Mouse (Mus musculus): ENCODE data around the gene Alad. TPM values are rescaled to one million over a fixed set of nuclear protein-coding genes. Genes with fewer than 3 reads are reported as not detected.
A peak's percentile ranks its signal among the peaks of the same experiment; 100 is the strongest.
"Not testable (repeated sequence)": the region's sequence is repeated elsewhere in the genome, so short reads cannot be mapped to it uniquely, and the experiment has no call there.

The Alad gene
- polyA plus RNA-seq, 1 experiment from 2014 or later = 633 TPM

DNA sequence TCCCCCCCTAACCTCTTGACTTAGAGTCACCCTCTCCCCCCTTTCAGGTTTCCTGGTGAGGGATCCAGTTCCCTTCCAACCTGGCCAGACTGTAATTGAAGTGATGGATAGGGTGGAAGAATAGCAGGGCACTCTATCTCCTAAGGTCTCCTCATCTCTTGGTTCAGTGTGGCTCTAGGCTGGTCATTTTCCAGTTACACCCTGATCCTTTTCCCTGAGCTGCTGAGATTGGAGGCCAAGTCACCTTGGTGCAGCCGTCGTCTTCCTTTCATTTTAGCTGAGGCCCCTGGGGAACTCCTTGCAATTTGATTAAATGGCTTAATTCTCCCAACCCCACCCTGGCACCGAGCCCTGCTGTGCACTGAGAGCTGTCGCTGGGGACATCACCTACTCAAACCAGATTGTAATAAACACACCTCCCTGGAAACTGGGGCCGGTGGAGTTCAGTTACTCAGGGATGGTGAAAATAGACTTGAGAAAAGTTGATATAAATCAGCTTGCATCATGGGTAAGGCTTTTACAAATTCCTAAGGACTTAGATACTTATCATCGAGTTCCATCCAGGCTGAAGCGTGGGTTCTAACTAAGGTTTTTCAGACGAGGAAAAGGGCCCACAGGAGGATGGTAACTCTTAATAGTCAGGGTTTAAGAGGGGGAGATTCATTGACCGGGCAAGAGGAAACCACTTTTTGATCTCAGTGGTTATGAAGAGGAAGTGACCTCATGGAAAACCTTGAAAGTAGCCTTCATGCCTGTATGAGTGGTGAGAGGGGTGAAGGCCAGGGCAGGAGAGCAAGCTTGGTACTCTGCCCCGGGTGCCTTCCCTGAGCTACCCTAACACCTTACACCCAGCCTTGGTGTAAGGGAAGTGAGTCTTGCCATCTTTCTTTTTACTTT is 38.8 kb downstream of the Alad start:
- Histone ChIP-seq H3K9me3 (replicated peaks) (no peaks in the 10 kb centered on the region), H3K9ac (no peak overlapping the region), H3K36me3 (no peaks in the 10 kb centered on the region), H3K27me3 (replicated peaks) (peaks cover 48% of the 10 kb centered on the region), H3K4me1 (peaks cover 31% of the 10 kb centered on the region), H3K4me3 (no peak overlapping the region), H3K4me2 (no peak overlapping the region; the same call in 1 of the 2 replicates), H3K27ac (no peak overlapping the region)
- WGBS (ENCODE audit: insufficient replicate concordance) = 31% methylated on average over 10 of the region's 10 CpGs
- ATAC-seq = 0 out of 2 replicates have a peak, but pooled peaks have one; percentile 7

DNA sequence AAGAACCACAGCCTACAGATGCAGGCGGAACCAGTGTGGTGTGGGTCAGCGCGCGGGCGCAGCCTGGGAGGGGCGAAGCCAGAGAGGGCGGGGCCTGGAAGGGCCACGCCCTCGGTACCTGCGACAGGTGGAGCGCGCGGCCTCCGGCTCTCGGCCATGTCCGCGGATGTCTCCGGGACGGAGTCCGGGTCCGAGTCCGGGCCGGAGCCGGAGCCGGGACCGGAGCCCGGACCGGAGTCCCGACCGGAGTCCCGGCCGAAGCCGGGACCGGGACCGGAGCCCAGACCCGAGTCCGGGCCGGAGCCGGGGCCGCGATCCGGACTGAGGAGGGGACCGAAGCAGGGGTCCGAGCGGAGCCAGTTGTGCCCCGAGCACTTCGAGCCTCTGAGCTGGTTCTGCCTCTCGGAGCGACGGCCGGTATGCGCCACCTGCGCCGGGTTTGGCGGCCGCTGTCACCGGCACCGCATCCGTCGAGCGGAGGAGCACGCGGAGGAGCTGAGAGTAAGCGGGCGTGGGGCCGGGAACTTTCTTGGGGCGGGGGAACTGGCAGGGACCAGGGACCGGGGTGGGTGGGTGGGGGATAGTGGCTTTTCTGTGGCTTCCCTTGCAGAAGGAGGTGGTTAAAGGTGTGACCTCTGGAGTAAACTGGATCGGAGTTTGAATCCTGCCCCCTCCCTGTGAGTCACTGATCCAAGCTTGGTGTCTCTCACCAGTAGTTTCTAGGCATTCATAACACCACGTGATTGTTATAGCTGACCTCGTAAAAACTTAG is 39.6 kb downstream of the Alad start, which contains the start of gene Bspry:
TSS of gene Bspry (plus strand) at position 117 of the 772 bp plus-strand sequence.
- whole genome bisulfite sequencing (ENCODE audit: insufficient replicate concordance) = 2% methylated on average over 71 of the region's 71 CpGs
- ATAC-seq = peak; percentile 70
- H3K27me3 ChIP-seq (replicated peaks) = peaks cover 48% of the 10 kb centered on the region
- H3K9me3 ChIP-seq (replicated peaks) = no peaks in the 10 kb centered on the region
- peaks cover 23% of the 10 kb centered on the region for H3K4me1 ChIP-seq
- H3K4me2 ChIP-seq = peak within 1 kb of the TSS; percentile 86
- H3K27ac ChIP-seq = no peak within 1 kb of the TSS
- peak within 1 kb of the TSS; percentile 43; the same call in 1 of the 2 replicates for H3K9ac ChIP-seq
- no peaks in the 10 kb centered on the region for H3K36me3 ChIP-seq
- H3K4me3 ChIP-seq = peak within 1 kb of the TSS; percentile 55

DNA sequence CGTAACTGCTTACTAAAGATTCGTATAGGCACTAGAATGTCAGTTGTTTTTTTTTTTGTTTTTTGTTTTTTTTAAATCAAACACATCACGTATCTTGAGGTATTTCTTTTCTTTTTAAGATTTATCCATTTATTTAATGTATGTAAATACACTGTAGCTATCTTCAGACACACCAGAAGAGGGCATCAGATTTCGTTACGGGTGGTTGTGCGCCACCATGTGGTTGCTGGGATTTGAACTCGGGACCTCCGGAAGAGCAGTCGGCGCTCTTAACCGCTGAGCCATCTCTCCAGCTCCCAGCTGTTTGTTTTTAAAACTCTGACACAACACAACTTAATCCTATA is 40.2 kb downstream of the Alad start:
- 12% methylated on average over 11 of the region's 11 CpGs for WGBS (ENCODE audit: insufficient replicate concordance)
- 0 out of 2 replicates have a peak, but pooled peaks have one; percentile 8 for ATAC-seq

DNA sequence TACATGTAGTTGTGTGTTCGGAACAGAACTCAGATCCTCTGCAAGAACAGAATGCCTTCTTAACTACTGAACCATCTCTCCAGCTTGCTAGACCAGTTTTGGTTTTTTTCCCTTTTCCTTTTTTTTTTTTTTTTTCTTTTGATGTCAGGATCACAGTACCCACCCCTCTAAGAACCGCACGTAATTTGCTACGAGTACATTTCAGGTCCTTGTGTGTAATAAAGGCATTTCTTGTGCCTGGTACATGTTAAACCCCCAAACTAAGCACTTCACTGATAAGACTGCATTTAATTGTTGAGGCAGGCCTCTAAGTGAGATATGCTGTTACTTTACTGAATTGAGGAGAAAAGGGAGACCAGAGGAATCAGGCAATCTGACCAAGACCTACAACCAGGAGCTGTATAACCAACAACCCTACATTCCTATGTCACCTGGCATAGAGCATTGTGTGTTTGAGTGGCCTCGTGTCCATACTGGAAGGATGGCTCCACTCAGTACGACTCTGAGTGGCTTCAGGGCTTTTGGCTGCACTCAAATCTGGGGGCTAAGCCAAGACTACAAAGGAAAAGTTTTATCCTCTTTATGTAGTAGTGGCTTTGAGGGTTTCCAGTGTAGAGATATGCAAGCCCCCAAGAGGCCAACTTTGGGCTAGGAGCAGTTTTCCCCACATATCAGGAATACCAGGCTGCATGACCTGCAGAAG is 42.0 kb downstream of the Alad start:
- Histone ChIP-seq H3K36me3 (no peaks in the 10 kb centered on the region), H3K4me1 (peaks cover 23% of the 10 kb centered on the region), H3K9ac (no peak overlapping the region), H3K4me3 (no peak overlapping the region), H3K27me3 (replicated peaks) (peaks cover 48% of the 10 kb centered on the region), H3K27ac (no peak overlapping the region), H3K4me2 (no peak overlapping the region), H3K9me3 (replicated peaks) (no peaks in the 10 kb centered on the region)
- WGBS (ENCODE audit: insufficient replicate concordance) = 67% methylated on average over 6 of the region's 6 CpGs
- no peak for ATAC-seq

More for the DNA sequence above, 40.2 kb downstream of the Alad start:
- 0 out of 2 replicates have a peak overlapping the region, but pooled peaks have one; percentile 43 for H3K9ac ChIP-seq
- peak overlapping the region; percentile 55 for H3K4me3 ChIP-seq
- H3K9me3 ChIP-seq (replicated peaks); H3K27ac ChIP-seq; H3K36me3 ChIP-seq: not testable (repeated sequence)
- peaks cover 17% of the 10 kb centered on the region for H3K4me1 ChIP-seq
- H3K4me2 ChIP-seq = peak overlapping the region; percentile 86
- peaks cover 48% of the 10 kb centered on the region for H3K27me3 ChIP-seq (replicated peaks)

DNA sequence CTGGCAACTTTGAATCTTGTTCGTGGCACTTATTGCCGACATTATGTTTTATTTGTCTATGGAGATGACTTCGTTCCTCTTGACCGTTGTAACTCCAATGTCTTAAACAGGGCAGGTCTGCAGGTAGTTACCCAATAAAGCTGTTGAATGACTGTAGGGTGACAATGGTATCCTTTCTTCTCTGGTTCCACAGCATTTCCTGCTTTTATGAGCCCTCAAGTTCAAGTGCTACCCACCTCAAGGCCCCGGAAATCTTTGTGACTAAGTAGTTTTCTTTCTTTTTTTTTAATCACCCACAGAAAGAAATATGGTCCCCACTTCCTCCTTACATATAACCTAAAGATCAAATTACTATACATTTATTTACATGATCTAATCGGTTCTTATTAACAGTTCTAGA is 43.9 kb downstream of the Alad start:
- H3K27me3 ChIP-seq (replicated peaks) = peaks cover 29% of the 10 kb centered on the region
- ATAC-seq = no peak
- 72% methylated on average over 6 of the region's 6 CpGs for WGBS (ENCODE audit: insufficient replicate concordance)
- H3K36me3 ChIP-seq = no peaks in the 10 kb centered on the region
- H3K9ac ChIP-seq = no peak overlapping the region
- no peak overlapping the region for H3K4me2 ChIP-seq
- H3K9me3 ChIP-seq (replicated peaks) = no peaks in the 10 kb centered on the region
- H3K27ac ChIP-seq = no peak overlapping the region
- peaks cover 23% of the 10 kb centered on the region for H3K4me1 ChIP-seq
- no peak overlapping the region for H3K4me3 ChIP-seq

DNA sequence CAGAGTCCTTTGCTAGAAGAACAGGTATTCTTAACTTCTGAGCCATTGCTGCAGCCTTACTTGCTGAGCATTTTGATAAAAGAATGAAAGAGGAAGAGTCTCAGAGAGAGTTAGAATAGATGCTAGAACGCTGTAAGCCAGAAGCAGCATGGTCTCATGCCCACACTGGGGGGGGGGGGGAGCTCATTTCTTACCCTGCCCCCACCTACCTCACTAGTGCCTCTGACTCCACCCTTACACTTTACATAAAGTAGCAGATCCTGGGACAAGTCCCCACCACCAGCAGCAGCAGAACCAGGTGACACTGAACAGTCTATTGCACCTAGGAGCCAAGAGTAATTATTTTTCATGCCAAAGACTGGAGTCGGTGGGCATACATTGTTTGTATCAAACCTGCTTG is 44.6 kb downstream of the Alad start:
- Histone ChIP-seq H3K9ac (no peak overlapping the region), H3K9me3 (replicated peaks) (no peaks in the 10 kb centered on the region), H3K36me3 (no peaks in the 10 kb centered on the region), H3K4me1 (peaks cover 26% of the 10 kb centered on the region), H3K4me2 (no peak overlapping the region), H3K4me3 (no peak overlapping the region), H3K27ac (no peak overlapping the region), H3K27me3 (replicated peaks) (peaks cover 22% of the 10 kb centered on the region)
- WGBS (ENCODE audit: insufficient replicate concordance) = 76% methylated on average over 2 of the region's 2 CpGs
- ATAC-seq = no peak

DNA sequence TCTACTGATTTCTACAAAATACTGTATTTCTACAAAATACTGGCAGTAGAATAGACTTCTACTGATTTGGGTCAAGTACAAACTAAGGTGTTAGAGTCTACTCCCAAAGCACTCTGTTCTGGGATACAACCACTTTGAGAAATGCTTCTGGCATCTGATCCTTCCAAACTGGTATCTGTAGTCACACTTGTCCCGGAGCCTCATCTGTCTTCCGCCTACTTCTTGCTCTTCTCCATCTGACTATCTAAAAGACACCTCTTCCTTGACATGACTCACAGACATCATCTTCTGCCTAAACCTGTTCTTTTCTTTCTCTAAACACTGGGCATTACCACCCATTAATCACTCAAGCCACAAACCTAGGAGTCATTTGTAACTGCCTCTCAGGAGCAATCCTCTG is 47.6 kb downstream of the Alad start:
- Histone ChIP-seq H3K4me3 (no peak overlapping the region), H3K27me3 (replicated peaks) (no peaks in the 10 kb centered on the region; the same call in 1 of the 2 replicates), H3K4me1 (peaks cover 14% of the 10 kb centered on the region), H3K9me3 (replicated peaks) (no peaks in the 10 kb centered on the region), H3K36me3 (no peaks in the 10 kb centered on the region), H3K27ac (no peak overlapping the region), H3K9ac (no peak overlapping the region), H3K4me2 (no peak overlapping the region)
- 77% methylated on average over 2 of the region's 2 CpGs for WGBS (ENCODE audit: insufficient replicate concordance)
- ATAC-seq = no peak

DNA sequence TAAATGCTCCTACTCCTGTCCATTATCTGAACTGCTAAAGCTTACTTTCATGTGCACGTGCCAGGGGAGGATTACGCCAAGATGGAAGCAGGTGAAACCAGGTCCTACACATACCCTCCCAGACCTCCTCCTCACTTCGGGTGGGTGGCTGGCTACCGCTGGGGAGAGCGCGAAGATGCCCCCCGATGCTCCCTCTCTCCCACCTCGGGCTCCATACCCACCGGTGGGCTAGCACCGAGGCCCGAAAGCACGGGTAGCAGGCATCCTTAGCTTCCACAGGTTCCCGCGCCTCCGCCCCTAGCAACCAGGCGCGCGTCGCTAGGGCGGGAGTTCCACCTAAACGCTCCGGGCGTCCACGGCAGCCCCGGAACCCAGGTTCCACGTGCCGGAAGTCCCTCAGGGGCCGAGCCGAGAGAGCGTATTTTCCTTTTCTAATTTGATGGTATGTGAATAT is 49.1 kb downstream of the Alad start, which contains the start of gene Wdr31:
TSS of gene Wdr31 (minus strand) at position 299 of the 454 bp plus-strand sequence.
- H3K4me2 ChIP-seq = peak within 1 kb of the TSS; percentile 90
- peak; percentile 90 for ATAC-seq
- peak within 1 kb of the TSS; percentile 68 for H3K9ac ChIP-seq
- no peaks in the 10 kb centered on the region for H3K9me3 ChIP-seq (replicated peaks)
- H3K36me3 ChIP-seq = no peaks in the 10 kb centered on the region
- no peak within 1 kb of the TSS for H3K27ac ChIP-seq
- no peaks in the 10 kb centered on the region for H3K27me3 ChIP-seq (replicated peaks)
- 1% methylated on average over 30 of the region's 30 CpGs for WGBS (ENCODE audit: insufficient replicate concordance)
- peaks cover 14% of the 10 kb centered on the region for H3K4me1 ChIP-seq
- H3K4me3 ChIP-seq = peak within 1 kb of the TSS; percentile 69

DNA sequence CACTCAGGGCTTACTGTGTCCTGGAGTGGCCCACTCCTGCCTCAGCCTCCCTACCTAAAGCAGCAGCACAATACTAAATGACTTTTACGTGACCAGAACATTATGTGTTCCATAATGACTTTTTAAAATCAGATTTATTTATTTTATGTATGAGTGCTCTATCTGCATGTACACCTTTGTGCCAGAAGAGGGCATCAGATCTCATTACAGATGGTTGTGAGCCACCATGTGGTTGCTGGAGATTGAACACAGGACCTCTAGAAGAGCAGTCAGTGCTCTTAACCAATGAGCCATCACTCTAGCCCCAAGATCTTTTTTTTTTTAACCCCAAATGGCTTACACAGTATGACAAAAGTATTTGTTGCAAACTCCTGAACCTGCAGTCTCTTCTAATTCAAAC is 51.6 kb downstream of the Alad start:
- no peak overlapping the region for H3K4me2 ChIP-seq
- no peak for ATAC-seq
- no peak overlapping the region for H3K4me3 ChIP-seq
- H3K4me1 ChIP-seq = peaks cover 7% of the 10 kb centered on the region
- no peak overlapping the region for H3K27ac ChIP-seq
- no peaks in the 10 kb centered on the region for H3K9me3 ChIP-seq (replicated peaks)
- no peak overlapping the region for H3K9ac ChIP-seq
- H3K36me3 ChIP-seq = no peaks in the 10 kb centered on the region
- no peaks in the 10 kb centered on the region for H3K27me3 ChIP-seq (replicated peaks)
- WGBS (ENCODE audit: insufficient replicate concordance) = 73% methylated on average over 1 of the region's 1 CpGs

DNA sequence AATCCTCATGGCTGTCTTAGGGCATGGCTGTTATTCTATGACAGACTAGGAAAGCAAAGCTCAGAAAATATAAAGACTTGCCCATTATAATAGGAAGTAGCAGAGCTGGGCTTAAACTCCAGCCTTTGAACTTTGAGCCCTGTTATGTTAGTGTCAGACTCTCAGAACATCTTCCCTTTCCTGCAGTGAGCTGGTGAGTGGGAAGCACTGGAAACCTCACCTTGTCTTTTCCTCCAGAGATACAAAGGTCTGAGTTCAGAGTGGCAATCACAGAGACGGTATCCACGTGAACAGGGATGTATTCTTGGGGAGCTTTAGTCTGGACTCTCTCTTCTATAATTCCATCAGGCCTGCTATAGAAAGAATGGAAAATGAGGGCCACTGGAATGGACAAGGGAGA is 56.6 kb downstream of the Alad start:
- Histone ChIP-seq H3K9ac (no peak overlapping the region), H3K27ac (no peak overlapping the region)
- WGBS (ENCODE audit: insufficient replicate concordance) = 70% methylated on average over 2 of the region's 2 CpGs

DNA sequence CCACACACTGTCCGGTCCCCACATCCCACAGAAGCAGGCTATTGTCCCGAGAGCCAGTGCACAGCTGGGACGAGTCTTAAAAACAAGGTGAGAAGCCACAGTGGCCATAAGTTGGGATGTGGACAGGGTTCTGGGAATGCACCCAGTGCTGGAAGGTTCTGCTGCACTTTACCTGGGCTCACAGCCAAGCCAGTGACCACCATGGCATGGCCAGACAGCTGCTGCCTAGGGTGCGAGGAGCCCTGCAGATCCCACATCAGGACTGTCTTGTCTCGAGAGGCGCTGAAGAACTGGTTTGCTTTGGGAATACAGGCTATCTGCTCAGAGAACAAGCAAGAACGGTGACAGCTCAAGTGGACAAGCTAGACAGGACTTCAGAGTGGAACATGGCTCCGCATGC is 59.4 kb downstream of the Alad start:
- Histone ChIP-seq H3K4me2 (no peak overlapping the region), H3K27me3 (replicated peaks) (no peaks in the 10 kb centered on the region), H3K4me1 (no peaks in the 10 kb centered on the region), H3K9ac (no peak overlapping the region), H3K27ac (no peak overlapping the region), H3K4me3 (no peak overlapping the region), H3K36me3 (peaks cover 4% of the 10 kb centered on the region; the same call in 1 of the 2 replicates), H3K9me3 (replicated peaks) (no peaks in the 10 kb centered on the region)
- WGBS (ENCODE audit: insufficient replicate concordance) = 81% methylated on average over 8 of the region's 8 CpGs
- no peak for ATAC-seq

More for the DNA sequence above, 56.6 kb downstream of the Alad start:
- H3K4me2 ChIP-seq = no peak overlapping the region
- ATAC-seq = no peak
- peaks cover 4% of the 10 kb centered on the region; the same call in 1 of the 2 replicates for H3K36me3 ChIP-seq
- H3K4me3 ChIP-seq = no peak overlapping the region
- no peaks in the 10 kb centered on the region for H3K9me3 ChIP-seq (replicated peaks)
- H3K27me3 ChIP-seq (replicated peaks) = no peaks in the 10 kb centered on the region
- H3K4me1 ChIP-seq = no peaks in the 10 kb centered on the region
